Mouse (Mus musculus): ENCODE data around the gene Acoxl.

- TF ChIP-seq CTCF (IDR thresholded peaks at IDR 0.05; ENCODE audit: extremely low read depth, insufficient read depth, insufficient read length, insufficient replicate concordance): no peak
- TF ChIP-seq POLR2A (IDR thresholded peaks at IDR 0.05; ENCODE audit: low read depth, low read length): no peak
These were observed 221.5 kb downstream of the Acoxl start for GRCm38 (mm10) chr2:128060213-128060612.
